Mouse (Mus musculus) MEL (cell line): ENCODE results near the gene Spag5.

Experiments
- CHD1 ChIP-seq: IDR thresholded peaks from 2 replicates; pipeline ENCODE4 v1.6.1; 2012; ENCODE audit warnings: low read depth, mild to moderate bottlenecking, inconsistent platforms, low read length, improper control_type of control experiment
- MAZ ChIP-seq: IDR thresholded peaks from 2 replicates; pipeline ENCODE4 v1.6.1; 2012; ENCODE audit warnings: low read depth, mild to moderate bottlenecking, inconsistent platforms, low read length, improper control_type of control experiment
- POLR2AphosphoS2 ChIP-seq: IDR thresholded peaks from 2 replicates; pipeline ENCODE4 v1.6.1; 2011; ENCODE audit warnings: low read length, improper control_type of control experiment

- TF ChIP-seq POLR2AphosphoS2: no peak
- no peak for TF ChIP-seq CHD1
- TF ChIP-seq MAZ: no peak
Observed at GRCm38 (mm10) chr11:78364103-78364502, 62.8 kb downstream of the Spag5 start.
